Mouse (Mus musculus): Measurements from ENCODE around the gene Asrgl1. TPM values are rescaled to one million over a fixed set of nuclear protein-coding genes. Genes with fewer than 3 reads are reported as not detected.

The Asrgl1 gene
- total RNA-seq, 2 experiments from 2014 or later = 8.3 to 9.5 TPM

- no peak for ATAC-seq (ENCODE audit: poor library complexity, severe bottlenecking)
Measured at GRCm38 (mm10) chr19:9073776-9074411, 61.5 kb downstream of the Asrgl1 start.

- ATAC-seq (ENCODE audit: poor library complexity, severe bottlenecking) = no peak
Measured at GRCm38 (mm10) chr19:9072157-9072530, 63.3 kb downstream of the Asrgl1 start.

- ATAC-seq (ENCODE audit: poor library complexity, severe bottlenecking) = peak; percentile 70
Measured at GRCm38 (mm10) chr19:9071456-9072156, 63.8 kb downstream of the Asrgl1 start.

- ATAC-seq (ENCODE audit: poor library complexity, severe bottlenecking) = no peak
Measured at GRCm38 (mm10) chr19:9070316-9070715, 65.1 kb downstream of the Asrgl1 start.

- ATAC-seq (ENCODE audit: poor library complexity, severe bottlenecking) = no peak
Measured at GRCm38 (mm10) chr19:9069687-9070307, 65.6 kb downstream of the Asrgl1 start.

- ATAC-seq (ENCODE audit: poor library complexity, severe bottlenecking) = 0 out of 2 replicates have a peak, but pooled peaks have one; percentile 12
Measured at GRCm38 (mm10) chr19:9067292-9067691, 68.1 kb downstream of the Asrgl1 start.

GRCm38 (mm10) chr19:9065621-9066561 lies 69.5 kb downstream of the Asrgl1 start:
- ATAC-seq (ENCODE audit: poor library complexity, severe bottlenecking) = peak; percentile 74

GRCm38 (mm10) chr19:9063831-9064230 lies 71.6 kb downstream of the Asrgl1 start:
- ATAC-seq (ENCODE audit: poor library complexity, severe bottlenecking) = no peak

- peak; percentile 39 for ATAC-seq (ENCODE audit: poor library complexity, severe bottlenecking)
Measured at GRCm38 (mm10) chr19:9062822-9063221, 72.6 kb downstream of the Asrgl1 start.

- ATAC-seq (ENCODE audit: poor library complexity, severe bottlenecking) = no peak
Measured at GRCm38 (mm10) chr19:9061221-9061893, 74.1 kb downstream of the Asrgl1 start.

GRCm38 (mm10) chr19:9060103-9060502 lies 75.3 kb downstream of the Asrgl1 start:
- peak; percentile 61 for ATAC-seq (ENCODE audit: poor library complexity, severe bottlenecking)

Other genes with a start within 250 kb of the Asrgl1 start
- 43.9 and 64.0 TPM in 2 replicates for gene 1810009A15Rik, start 246.8 kb downstream of the Asrgl1 start, total RNA-seq (2015)
- gene 1810009A15Rik, start 246.8 kb downstream of the Asrgl1 start, total RNA-seq (2017) = 61.2 and 66.3 TPM in 2 replicates
- 0.27 TPM in 1 of 2 replicates, not detected in the other for gene Gm49416, start 246.7 kb downstream of the Asrgl1 start, total RNA-seq (2015)
- 0.85 TPM in 1 of 2 replicates, not detected in the other for gene Gm49416, start 246.7 kb downstream of the Asrgl1 start, total RNA-seq (2017)
- gene Ints5, start 242.6 kb downstream of the Asrgl1 start, total RNA-seq (2015) = 9.1 and 9.3 TPM in 2 replicates
- gene Ints5, start 242.6 kb downstream of the Asrgl1 start, total RNA-seq (2017) = 10.2 and 11.3 TPM in 2 replicates
- 69.0 and 71.3 TPM in 2 replicates for gene Ganab, start 237.6 kb downstream of the Asrgl1 start, total RNA-seq (2015)
- 51.7 and 58.4 TPM in 2 replicates for gene Ganab, start 237.6 kb downstream of the Asrgl1 start, total RNA-seq (2017)
- 19.5 and 23.3 TPM in 2 replicates for gene B3gat3, start 215.3 kb downstream of the Asrgl1 start, total RNA-seq (2015)
- gene B3gat3, start 215.3 kb downstream of the Asrgl1 start, total RNA-seq (2017) = 28.9 and 29.8 TPM in 2 replicates
- gene Rom1, start 206.3 kb downstream of the Asrgl1 start, total RNA-seq (2015) = 1.4 and 1.8 TPM in 2 replicates
- 0.81 and 3.2 TPM in 2 replicates for gene Rom1, start 206.3 kb downstream of the Asrgl1 start, total RNA-seq (2017)
- 17.1 and 18.0 TPM in 2 replicates for gene Eml3, start 206.1 kb downstream of the Asrgl1 start, total RNA-seq (2015)
- 29.3 and 32.0 TPM in 2 replicates for gene Eml3, start 206.1 kb downstream of the Asrgl1 start, total RNA-seq (2017)
- 47.3 and 53.3 TPM in 2 replicates for gene Mta2, start 193.8 kb downstream of the Asrgl1 start, total RNA-seq (2015)
- 98.8 and 106 TPM in 2 replicates for gene Mta2, start 193.8 kb downstream of the Asrgl1 start, total RNA-seq (2017)
- 1.7 and 2.9 TPM in 2 replicates for gene Tut1, start 181.8 kb downstream of the Asrgl1 start, total RNA-seq (2015)
- gene Tut1, start 181.8 kb downstream of the Asrgl1 start, total RNA-seq (2017) = 8.8 and 9.9 TPM in 2 replicates
- 319 and 343 TPM in 2 replicates for gene Eef1g, start 168.6 kb downstream of the Asrgl1 start, total RNA-seq (2015)
- 206 and 209 TPM in 2 replicates for gene Eef1g, start 168.6 kb downstream of the Asrgl1 start, total RNA-seq (2017)
- 372 and 397 TPM in 2 replicates for gene Ahnak, start 146.4 kb downstream of the Asrgl1 start, total RNA-seq (2015)
- gene Ahnak, start 146.4 kb downstream of the Asrgl1 start, total RNA-seq (2017) = 659 and 727 TPM in 2 replicates
- 0.82 and 1.5 TPM in 2 replicates for gene Scgb1a1, start 47.7 kb downstream of the Asrgl1 start, total RNA-seq (2015)
- 1.6 TPM in 1 of 2 replicates, not detected in the other for gene Scgb1a1, start 47.7 kb downstream of the Asrgl1 start, total RNA-seq (2017)